Mouse (Mus musculus) lung, postnatal 36 days (tissue): Measurements from ENCODE around the gene Tspan32.

Experiments used
- DNase-seq: peaks from one replicate; pipeline ENCODE4 v3.0.0; 2022; ENCODE audit warnings: mixed read lengths

Tspan32 gene

GRCm38 (mm10) chr7:143034519-143035450 is 29.9 kb downstream of the Tspan32 start:
- no peak for DNase-seq

DNA sequence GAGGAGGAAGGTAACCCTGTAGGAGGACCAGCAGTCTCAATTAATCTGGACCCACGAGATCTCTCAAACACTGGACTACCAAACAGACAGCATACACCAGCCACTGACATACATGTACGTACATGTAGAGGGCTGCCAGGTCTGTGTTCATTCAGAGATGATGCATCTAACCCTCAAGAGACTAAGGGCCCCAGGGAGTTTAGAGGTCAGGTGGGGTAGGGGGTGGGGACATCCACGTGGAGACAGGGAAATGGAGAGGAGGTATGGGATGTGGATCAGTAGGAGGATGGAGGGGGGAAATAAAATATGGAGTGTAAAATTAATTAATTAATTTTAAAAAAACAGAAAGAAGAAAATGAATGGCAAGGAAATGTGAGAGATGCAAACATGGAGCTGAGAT is 31.9 kb downstream of the Tspan32 start:
- no peak for DNase-seq

DNA sequence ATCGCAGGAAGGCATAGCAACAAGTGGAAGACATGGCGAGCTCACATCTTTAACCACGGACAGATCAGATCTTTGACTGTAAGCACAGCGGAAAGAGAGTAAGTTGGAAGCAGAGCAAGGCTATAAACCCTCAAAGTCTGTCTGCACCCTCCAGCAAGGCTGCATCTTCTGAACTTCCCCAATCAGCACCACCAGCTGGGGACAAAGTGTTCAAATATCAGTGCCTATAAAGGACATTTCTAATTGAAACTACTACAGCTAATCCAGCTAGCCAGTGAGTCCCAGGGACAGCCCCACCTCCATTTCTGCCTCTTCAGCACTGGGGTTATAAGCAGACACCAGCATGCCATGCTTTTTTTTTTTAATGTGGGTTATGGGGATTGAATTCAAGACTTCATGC is 32.5 kb downstream of the Tspan32 start:
- DNase-seq = no peak

DNA sequence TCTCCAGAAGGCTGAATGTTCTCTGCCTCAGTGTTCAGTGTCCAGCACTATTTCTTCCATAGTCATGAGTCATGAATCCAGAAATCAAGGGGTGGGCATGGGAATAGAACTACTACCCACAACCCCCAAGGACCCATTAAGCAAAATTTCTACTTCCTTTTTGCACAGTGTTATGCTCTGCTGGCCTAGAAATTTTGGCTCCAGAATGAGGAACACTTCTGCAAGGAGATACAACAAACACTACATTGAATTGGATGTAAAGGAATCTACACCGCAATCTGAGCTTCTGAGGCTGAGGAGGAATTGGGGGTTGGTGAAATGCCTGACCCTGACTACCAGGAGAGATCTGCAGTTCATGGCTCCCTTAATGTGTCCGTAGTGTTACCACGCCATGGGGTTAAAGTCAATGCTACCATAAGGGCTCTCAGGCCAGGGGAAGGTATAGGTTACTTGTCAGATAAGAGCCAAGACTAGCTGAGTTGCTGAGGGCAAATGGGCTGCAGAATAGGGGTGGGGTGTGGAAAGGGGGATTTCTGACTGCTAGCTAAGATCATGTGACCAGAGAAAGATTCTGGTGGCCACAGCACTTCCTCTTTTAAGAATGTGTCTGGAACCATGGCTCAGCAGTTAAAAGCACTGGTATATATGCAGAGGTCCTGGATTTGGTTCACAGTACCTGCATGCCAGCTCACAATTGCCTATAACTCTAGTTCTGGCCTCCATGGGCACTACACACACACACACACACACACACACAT is 33.5 kb downstream of the Tspan32 start:
- DNase-seq = peak; percentile 45

GRCm38 (mm10) chr7:143040561-143040960 is 35.7 kb downstream of the Tspan32 start:
- DNase-seq = no peak

DNA sequence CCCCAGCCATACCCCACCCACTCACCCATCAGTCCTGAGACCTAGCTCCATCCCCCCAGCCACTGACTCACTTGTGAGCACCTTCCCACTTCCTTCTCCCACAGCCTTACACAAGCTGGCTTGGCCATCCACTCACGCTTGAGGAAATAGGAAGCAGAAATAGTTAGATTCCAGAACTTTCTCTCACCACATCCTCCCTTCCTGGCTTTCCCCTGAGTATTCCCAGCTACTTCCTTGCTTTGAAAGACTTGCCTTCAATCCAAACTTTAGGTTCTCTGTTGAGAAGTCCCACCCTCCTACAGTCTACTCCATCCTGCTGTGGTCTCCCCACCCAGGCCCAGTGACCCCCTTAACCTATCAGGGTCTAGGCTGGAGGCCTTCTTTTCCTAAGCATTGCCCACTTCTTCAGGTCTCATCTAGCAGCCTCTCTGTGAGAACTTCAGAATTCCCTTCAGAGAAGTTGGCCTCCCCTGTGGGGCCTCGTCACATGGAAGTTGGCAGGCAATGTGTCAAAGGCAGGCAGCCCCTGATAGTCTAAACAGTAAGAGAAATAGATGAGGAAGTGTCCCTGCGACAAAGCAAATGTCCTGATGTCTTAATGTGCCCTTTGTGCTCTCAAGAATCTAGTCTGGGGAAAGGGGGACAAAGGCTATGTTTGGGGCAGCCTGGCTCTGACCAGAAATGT is 36.4 kb downstream of the Tspan32 start:
- peak; percentile 44 for DNase-seq

GRCm38 (mm10) chr7:143042089-143042488 is 37.2 kb downstream of the Tspan32 start:
- DNase-seq = peak; percentile 81

- DNase-seq = no peak
Observed at GRCm38 (mm10) chr7:143042897-143043300, 38.1 kb downstream of the Tspan32 start.

DNA sequence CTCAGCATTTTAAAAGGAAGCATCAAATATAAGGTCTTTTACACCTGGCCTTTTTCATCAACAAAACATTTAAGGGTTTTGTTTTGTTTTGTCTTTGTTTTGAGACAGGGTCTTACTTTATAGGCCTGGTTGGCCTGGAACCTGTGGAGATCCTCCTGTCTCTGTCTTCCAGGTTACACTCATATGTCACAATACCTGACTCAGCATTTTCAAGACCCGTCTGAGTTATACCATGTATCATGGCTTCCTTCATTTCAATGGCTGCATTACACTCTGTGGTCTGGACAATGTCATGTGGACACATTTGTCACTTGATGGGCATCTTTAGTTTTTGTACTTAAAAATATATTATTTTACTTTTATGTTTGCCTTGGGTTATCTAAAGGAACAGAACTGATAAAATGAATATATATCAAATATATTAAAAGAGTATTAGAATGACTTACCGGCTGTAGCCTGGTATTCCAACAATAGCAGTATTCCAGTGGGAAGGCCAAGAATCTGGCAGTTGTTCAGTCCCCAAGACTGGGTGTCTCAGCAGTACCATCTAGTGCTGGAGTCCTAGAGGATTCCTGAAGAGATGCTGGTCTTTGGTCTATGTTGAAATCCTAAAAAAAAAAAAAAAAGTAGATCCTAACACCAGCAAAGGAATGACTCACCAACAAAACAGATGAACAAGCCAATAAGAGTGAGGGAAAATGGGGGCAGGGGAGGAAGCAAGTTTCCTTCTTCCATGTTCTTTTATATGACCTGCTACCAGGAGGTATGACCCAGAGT is 39.4 kb downstream of the Tspan32 start:
- DNase-seq = no peak

GRCm38 (mm10) chr7:143044826-143045206 is 40.0 kb downstream of the Tspan32 start:
- no peak for DNase-seq

DNA sequence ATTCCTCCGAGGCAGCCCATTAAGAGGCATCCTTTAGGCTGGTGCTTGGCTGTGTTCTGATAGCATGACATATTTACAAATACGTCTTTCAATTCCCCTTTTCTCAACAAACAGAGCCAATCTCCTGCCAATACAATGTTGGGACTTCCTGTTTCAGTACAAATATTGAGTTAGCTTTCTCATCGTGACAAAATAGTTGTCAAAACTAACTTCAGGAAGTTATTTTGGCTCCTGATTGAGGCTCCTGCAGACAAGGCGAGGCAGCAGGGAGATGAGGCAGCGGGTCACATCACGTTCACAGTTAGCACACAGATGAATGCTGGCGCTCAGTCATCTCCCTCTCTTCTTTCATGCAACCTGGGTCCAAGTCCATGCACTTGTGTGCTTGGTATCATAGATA is 41.5 kb downstream of the Tspan32 start:
- DNase-seq = peak; percentile 36

DNA sequence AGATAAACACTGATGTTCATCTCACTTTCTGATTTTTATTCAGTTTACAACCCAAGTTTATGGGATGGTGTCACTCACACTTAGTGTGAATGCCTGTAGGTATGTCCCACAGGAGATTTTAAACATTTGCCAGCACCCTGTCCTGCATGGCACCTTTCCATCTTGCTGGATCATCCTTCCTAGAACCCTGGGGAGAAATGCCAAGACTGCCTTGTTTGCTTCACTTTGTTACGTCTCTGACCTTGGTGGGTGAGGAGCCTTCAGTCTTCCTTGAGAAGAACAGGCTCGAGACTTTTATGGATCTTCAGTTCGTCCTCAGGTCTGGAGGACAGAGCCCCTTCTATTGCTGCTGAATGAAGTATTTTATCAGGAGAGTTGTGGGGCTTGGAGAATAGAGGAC is 44.5 kb downstream of the Tspan32 start:
- no peak for DNase-seq

- peak; percentile 75 for DNase-seq
Observed at GRCm38 (mm10) chr7:143049841-143050816, 45.3 kb downstream of the Tspan32 start.

GRCm38 (mm10) chr7:143051316-143051715 is 46.5 kb downstream of the Tspan32 start:
- no peak for DNase-seq

GRCm38 (mm10) chr7:143052626-143053007 is 47.8 kb downstream of the Tspan32 start, which contains the start of gene Cd81:
TSS of gene Cd81 (plus strand) at chr7:143052739.
- DNase-seq = peak; percentile 88

- peak; percentile 71 for DNase-seq
Observed at GRCm38 (mm10) chr7:143053008-143053899, 48.4 kb downstream of the Tspan32 start.

DNA sequence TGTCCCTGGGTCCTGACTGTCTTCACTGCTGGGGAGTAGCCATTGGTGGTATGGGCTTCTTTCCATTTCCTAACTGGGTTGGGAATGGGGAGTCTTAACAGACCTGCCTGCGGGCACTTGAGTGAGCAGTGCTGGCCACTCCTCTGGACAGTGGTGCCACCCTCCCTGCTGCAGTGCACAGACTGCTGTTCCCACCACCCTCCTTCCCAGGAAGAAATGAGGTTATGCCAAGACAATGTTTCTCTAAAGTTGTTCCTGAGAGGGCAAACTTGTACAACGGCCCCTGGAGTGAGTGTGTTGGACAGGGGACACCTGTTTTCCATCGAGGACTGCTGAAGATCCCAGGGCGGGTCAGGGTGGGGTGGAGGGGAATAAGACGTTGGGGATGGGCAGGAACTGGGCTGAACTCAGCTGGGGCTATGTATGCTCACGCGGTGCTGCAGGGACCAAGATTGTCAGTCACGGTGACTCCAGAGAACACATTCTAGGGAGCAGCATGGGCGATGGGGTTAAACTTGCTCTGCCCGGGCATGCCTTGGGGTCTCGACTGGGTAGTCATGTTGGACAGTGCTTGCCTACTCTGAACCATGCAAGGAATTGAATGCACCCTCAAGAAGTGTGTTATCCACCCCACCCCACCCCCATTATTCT is 49.2 kb downstream of the Tspan32 start:
- no peak for DNase-seq

GRCm38 (mm10) chr7:143054612-143054965 is 49.7 kb downstream of the Tspan32 start:
- no peak for DNase-seq

GRCm38 (mm10) chr7:143055001-143055400 is 50.2 kb downstream of the Tspan32 start:
- DNase-seq = no peak
